Mouse (Mus musculus) kidney, adult 9 months (tissue): Measurements from ENCODE around the gene Cebpe.

Experiments used
- DNase-seq: peaks from one replicate; pipeline ENCODE4 v3.0.0; 2022

Cebpe gene

GRCm38 (mm10) chr14:54669381-54669780, 42.6 kb downstream of the Cebpe start:
- DNase-seq: peak; percentile 71

- no peak for DNase-seq
Observed at GRCm38 (mm10) chr14:54664477-54665222, 47.3 kb downstream of the Cebpe start.
